Mouse (Mus musculus): ENCODE results near the gene 1700016D06Rik.

The 1700016D06Rik gene

DNA sequence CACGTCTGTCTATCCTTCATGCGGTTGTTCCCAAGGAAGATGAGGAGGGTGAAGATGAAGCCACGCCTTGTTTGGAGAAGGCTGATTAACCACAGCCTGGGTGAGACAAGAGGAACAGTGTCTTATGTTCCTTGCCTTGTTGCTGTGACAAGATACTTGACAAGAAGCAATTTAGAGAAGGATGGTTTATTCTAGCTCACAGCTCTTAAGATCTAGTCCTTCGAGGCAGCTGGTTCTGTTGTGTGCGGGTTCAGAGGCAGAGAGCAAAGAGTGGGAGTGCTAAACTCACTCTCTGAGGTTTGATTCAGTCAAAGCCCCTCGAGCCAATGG lies at the start of gene 1700016D06Rik:
Gene 1700016D06Rik (minus strand): TSS at position 31 of the 330 bp plus-strand sequence.
- no peak for DNase-seq

GRCm38 (mm10) chr8:11749472-11749871 lies 48.6 kb upstream of the 1700016D06Rik start:
- DNase-seq, result no peak

DNA sequence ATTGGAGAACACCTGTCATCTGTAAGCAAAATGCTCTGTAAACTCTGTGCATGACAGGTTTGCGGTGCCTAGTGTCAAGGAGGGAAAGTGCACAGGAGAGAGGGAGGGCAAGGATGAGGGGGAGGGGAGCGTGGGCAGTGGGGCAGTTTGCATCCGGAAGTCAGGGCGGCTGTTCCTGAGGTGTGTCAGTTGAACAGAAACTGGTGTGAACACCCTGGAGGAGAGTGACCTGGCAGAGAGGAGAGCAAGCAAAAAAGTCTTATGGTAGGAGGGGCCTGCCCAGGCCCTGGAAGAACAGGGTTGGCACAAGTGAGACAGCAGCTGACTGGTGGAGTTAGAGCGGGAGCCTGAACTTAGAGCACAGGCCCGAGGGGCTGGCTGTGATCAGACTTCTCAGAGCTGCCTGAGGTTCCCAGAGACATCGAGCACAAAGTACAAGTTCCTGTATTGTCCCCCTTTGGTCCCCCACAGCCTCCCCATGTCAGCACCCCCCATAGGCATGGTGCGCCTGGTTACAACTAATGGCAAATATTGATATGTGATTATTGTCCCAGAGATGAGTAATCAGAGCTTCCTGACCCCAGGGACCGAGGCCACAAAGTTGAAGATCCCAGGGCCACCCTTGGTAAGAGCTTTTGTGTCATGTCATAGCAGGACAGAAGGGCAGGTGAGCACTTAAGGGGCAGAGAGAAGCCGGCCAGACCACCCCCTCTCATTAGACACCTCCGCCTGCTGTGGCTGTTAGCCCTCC lies 46.2 kb upstream of the 1700016D06Rik start:
- no peak for DNase-seq

GRCm38 (mm10) chr8:11743580-11743979 lies 42.7 kb upstream of the 1700016D06Rik start:
- no peak for DNase-seq

GRCm38 (mm10) chr8:11740857-11741256 lies 40.0 kb upstream of the 1700016D06Rik start:
- DNase-seq, result no peak

GRCm38 (mm10) chr8:11739082-11739481 lies 38.2 kb upstream of the 1700016D06Rik start:
- no peak for DNase-seq

GRCm38 (mm10) chr8:11737096-11737495 lies 36.2 kb upstream of the 1700016D06Rik start:
- DNase-seq, result no peak

DNA sequence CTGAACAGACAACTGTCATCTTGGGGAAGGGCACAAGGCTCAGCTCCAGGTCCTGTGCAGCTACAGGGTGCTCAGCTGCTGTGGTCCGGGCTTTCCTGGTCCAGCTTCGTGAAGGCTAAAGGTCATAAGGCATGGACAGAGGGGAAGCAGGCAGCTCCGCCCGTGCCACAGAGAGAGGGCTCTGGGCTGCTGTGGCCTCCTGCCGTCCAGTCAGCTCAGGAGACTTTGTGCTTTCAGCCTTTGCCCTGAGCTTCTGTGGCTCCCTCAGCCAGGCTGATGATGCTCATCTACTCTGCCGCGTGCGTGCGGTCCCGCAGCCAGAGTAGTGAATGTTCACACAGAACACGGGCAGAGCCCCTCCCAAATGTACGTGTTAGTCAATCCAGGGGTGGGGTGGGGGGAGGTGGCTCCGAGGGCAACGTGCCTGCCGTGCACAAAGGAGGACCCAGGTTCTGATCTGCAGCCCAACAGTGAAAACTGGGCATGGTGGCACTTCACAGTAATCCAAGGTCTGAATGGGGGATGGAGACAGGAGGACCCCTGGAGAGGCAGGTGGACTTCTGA lies 34.9 kb upstream of the 1700016D06Rik start:
- no peak for DNase-seq

DNA sequence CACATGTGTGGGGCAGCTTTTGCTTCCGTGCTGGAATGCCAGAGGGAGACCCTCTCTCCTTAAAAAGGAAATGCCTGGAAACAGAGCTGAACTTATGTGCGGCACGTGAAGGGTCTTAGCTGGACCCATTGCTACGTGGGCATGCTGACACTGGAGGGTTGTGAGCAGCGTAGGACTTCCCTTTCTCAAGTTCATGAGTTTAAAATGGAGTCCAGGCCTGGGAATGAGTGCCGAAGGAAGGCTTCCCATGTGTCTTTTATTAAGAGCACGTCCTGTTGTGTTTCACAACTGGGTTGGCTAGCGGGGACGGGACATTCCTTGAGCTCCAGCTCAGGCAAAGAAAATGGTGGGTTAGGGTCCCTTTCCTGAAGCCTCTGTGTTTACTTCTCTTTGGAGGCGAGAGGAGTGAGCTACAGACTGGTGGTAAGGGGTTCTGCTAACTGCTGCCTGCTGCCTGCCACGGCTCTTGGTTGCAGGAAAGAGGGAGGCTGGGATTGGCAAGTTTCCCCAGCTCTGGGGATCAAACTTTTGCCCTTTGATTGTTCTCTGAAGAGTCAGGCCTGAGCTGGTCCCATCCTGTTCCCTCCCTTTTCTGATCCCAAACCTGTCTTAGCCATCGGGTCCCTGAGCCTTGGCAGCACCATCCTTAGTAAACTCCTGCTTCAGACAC lies 29.5 kb upstream of the 1700016D06Rik start:
- DNase-seq, result no peak

GRCm38 (mm10) chr8:11728482-11729295 lies 27.8 kb upstream of the 1700016D06Rik start:
- DNase-seq, result no peak

DNA sequence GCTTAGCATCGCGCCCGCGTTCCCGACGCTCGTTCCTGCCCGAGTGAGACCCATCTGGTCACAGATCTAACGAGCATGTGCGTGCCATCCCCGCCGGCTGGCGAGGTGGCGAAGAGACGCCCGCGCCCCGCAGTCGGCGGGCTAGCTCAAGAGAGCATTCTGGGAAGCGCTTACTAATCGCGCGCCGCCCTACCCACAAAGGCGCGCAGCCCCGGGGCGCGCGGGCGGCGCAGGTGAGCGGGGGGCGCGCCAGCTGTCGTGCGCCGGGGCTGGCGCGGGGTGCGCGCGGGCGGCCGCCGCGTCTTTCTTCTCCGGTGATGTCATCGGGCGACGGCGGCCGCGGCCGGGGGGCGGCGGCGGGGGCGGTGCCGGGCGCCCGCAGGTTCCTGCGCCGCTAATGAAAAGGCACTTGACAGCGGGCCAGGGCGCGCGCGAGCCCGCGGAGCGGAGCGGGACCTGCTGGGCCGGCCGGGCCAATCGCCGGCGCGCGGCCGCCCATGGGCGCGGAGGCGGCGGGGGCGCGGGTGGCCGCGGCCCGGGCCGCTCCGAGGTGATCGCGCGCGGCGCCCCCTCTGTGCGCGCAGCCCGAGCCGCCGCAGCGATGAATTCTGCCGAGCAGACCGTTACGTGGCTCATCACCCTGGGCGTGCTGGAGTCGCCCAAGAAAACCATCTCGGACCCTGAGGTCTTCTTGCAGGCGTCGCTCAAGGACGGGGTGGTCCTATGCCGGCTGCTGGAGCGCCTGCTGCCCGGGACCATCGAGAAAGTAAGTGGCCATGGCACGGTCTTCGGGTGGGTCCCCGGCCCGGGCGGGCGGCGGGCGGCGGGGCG lies 27.0 kb upstream of the 1700016D06Rik start, which contains the start of gene Arhgef7:
Gene Arhgef7 (plus strand): TSS at position 71 of the 831 bp plus-strand sequence.
- no peak for DNase-seq

GRCm38 (mm10) chr8:11727273-11727650 lies 26.4 kb upstream of the 1700016D06Rik start:
- DNase-seq, result no peak

DNA sequence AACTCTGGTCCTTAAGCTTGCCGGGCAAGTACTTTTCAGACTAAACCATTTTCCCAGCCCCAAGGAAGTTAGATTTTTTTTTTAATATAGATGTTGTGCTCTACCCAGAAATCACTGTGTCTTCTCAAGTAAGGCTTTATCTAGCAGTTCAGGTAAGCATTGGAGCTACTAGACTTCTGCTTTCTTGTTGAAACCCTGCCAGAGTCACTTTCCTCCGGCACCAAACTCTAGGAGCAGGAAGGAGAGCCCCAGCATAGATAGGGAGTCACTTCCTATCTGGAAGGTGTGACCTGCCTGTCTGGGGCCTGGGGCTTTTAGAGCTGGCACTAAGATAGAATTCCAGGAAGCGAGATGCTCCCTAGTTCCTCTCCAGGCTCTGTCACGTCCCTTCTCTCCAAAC lies 16.3 kb upstream of the 1700016D06Rik start:
- no peak for DNase-seq

DNA sequence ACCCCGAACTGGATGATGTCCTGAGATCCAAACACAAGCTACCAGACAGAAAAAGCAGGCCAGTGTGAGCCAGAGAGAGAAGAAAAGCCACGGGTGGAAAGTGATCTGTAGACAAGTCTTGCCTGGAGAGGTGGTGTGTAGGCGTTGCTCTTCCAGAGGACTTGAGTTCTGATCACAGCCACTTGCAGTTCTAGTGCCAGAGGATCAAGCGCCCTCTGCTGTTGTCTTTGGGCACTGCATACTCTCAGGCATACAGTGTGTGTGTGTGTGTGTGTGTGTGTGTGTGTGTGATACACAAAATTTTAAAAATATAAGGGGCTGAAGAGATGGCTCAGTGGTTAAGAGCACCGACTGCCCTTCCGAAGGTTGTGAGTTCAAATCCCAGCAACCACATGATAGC lies 11.4 kb upstream of the 1700016D06Rik start:
- DNase-seq, result peak; percentile 18

- no peak for DNase-seq
Observed at GRCm38 (mm10) chr8:11710415-11710814, 9.6 kb upstream of the 1700016D06Rik start.

GRCm38 (mm10) chr8:11709542-11709941 lies 8.7 kb upstream of the 1700016D06Rik start:
- no peak for DNase-seq

- no peak for DNase-seq
Observed at GRCm38 (mm10) chr8:11708815-11709214, 8.0 kb upstream of the 1700016D06Rik start.

DNA sequence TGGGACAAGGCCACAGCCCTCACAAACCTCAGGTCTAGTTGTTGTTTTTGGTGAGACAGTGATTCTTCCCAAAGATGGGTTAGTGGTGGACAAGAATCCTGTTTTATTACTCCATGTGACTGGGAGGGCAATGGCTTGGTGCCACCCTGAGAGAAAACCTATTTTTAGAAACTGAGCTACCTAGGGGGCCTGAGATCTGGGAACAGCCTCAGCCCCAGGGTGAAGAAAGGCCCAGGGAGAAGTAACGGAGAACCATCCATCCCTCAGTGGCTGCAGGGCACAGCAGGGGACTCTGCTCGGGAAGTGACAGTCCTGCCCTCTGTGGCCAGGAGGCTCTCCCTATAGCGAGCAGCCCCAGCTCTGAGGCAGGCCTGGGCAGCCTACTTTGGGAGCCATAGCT lies 6.8 kb upstream of the 1700016D06Rik start:
- DNase-seq, result no peak

GRCm38 (mm10) chr8:11705818-11706217 lies 5.0 kb upstream of the 1700016D06Rik start:
- no peak for DNase-seq

DNA sequence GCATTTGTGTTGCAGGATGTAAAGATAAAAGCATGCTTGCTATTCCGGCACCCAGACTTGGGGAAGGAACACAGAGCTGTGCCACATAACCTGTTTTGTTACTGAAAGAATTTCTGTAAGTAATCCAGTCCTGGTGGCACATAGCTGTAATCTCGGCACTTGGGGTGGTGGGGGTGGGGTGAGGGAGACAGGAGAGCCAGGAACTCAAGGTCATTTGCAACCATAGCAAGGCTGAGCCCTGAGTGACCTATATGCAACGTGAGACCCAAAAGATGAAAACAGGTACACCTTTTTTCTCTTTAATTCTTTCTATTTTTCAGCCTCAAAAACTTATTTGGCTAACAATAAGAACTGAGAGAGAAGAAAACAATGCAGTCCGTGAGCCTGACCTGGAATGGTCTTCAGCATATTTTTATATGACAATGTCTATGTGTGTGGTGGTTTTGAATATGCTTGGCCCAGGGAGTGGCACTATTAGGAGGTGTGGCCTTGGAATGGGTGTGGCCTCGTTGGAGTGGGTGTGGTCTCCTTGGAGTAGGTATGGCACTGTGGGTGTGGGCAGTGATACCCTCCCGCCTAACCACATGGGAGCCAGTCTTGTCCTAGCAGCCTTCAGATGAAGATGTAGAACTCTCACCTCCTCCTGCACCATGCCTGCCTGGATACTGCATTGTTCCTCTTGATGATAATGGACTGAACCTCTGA lies 4.0 kb upstream of the 1700016D06Rik start:
- no peak for DNase-seq

- no peak for DNase-seq
Observed at GRCm38 (mm10) chr8:11703789-11704188, 2.9 kb upstream of the 1700016D06Rik start.

DNA sequence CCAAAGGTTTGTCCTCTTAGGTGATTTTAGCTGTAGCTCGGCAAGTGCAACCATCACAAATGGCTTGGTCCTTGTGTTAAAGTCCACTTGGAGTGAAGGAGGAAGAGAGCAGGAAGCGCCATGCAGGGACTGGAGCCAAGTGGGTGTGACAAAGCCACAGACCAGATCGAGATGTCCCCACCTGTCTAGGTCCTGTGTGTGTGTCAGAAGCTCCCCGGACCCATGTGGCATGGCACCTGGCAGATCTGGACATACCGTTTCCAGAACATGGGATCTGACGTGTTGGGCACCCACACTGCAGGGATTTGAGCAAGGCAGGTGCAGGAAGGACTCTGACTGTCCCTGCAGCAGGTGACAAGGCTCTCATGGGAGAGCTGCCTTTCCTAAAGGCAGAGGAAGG lies 565 bp upstream of the 1700016D06Rik start:
- DNase-seq, result no peak
